Mouse (Mus musculus) liver, adult 10 weeks (tissue): Measurements from ENCODE around the gene Khdc3. TPM values are rescaled to one million over a fixed set of nuclear protein-coding genes. Genes with fewer than 3 reads are reported as not detected.

Source experiments
- polyA plus RNA-seq: library from polyadenylated mRNA; stranded (reverse); fragments of 350-450 nt; fragmentation: Illumina TruSeq; extraction: RNeasy Lipid Tissue Mini Kit (QIAGEN cat#74804); gene quantifications from one replicate; pipeline ENCODE4 v1.2.3, GENCODE M21; 2014; ENCODE audit warnings: low read depth, low replicate concordance

The Khdc3 gene
- polyA plus RNA-seq: not detected

DNA sequence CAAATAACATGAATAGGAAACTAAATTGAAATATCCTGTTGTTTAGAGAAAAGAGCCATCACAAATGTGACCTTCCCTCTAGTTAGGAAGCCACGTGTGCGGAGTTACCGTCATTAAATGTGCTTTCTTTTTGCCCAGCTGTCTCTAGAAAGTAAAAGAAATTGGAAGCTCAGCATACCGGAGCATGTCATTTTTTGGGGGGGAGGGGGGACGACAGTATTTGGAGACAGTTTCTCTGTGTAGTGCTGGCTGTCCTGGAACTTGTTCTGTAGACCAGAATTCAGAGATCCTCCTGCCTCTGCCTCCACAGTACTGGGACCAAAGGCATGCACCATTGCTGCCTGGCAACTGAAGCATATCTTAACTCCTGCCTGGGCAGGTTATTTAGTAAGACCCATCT, at the start of gene Khdc3:
Khdc3 (plus strand) TSS at position 301 of the 400 bp plus-strand sequence.

GRCm38 (mm10) chr9:73102181-73102580, 545 bp downstream of the Khdc3 start, which contains the start of gene Gm20509:
Gm20509 (plus strand) TSS chr9:73102470.

GRCm38 (mm10) chr9:73112919-73113906, 11.6 kb downstream of the Khdc3 start, which contains the start of gene Rsl24d1:
Rsl24d1 (plus strand) TSS chr9:73113426.

Other genes starting within 250 kb of the Khdc3 start
- gene Pygo1, start 176.2 kb upstream of the Khdc3 start, polyA plus RNA-seq: 0.45 TPM
- gene Dyx1c1, start 143.1 kb upstream of the Khdc3 start, polyA plus RNA-seq: not detected
- gene Gm44503, start 143.0 kb upstream of the Khdc3 start, polyA plus RNA-seq: 0.34 TPM
- 12.3 TPM for gene Ccpg1os, start 116.5 kb upstream of the Khdc3 start, polyA plus RNA-seq
- 66.6 TPM for gene Ccpg1, start 116.4 kb upstream of the Khdc3 start, polyA plus RNA-seq
- 5.9 TPM for gene Pigb, start 61.5 kb upstream of the Khdc3 start, polyA plus RNA-seq
- 2.5 TPM for gene Rab27a, start 57.0 kb upstream of the Khdc3 start, polyA plus RNA-seq
- not detected for gene Gm20509, start 634 bp downstream of the Khdc3 start, polyA plus RNA-seq
- 27.3 TPM for gene Rsl24d1, start 11.6 kb downstream of the Khdc3 start, polyA plus RNA-seq